Mouse (Mus musculus) intestine, postnatal 0 days (tissue): Measurements from ENCODE around the gene Fcer1g. TPM values are rescaled to one million over a fixed set of nuclear protein-coding genes. Genes with fewer than 3 reads are reported as not detected.

Experiments
- ATAC-seq: fragments of 200-750 bp; cut with Nextera tagmentation; 2 replicates; pipeline ENCODE4 v1.8.0; 2017; ENCODE audit warnings: mild to moderate bottlenecking, moderate TSS enrichment, moderate library complexity
- H3K27ac ChIP-seq: fragments of 300-500 bp; sonication (generic); 2 replicates; pipeline ENCODE4 v1.5.1; 2014; ENCODE audit warnings: mild to moderate bottlenecking, low read depth, low read length, moderate library complexity
- H3K27me3 ChIP-seq: fragments of 300-500 bp; sonication (generic); replicated peaks from 2 replicates; pipeline ENCODE4 v1.6.1; 2014; ENCODE audit warnings: low read length, mixed read lengths; ENCODE audit not compliant: control insufficient read depth, insufficient read depth
- H3K36me3 ChIP-seq: fragments of 300-500 bp; sonication (generic); 2 replicates; pipeline ENCODE4 v1.6.1; 2014; ENCODE audit warnings: mild to moderate bottlenecking, moderate library complexity; ENCODE audit not compliant: control insufficient read depth, insufficient read depth
- H3K4me1 ChIP-seq: fragments of 300-500 bp; sonication (generic); replicated peaks from 2 replicates; pipeline ENCODE4 v1.6.1; 2014; ENCODE audit warnings: antibody characterized with exemption, low read length, mixed read lengths; ENCODE audit not compliant: control insufficient read depth, insufficient read depth
- H3K4me2 ChIP-seq: fragments of 300-500 bp; sonication (generic); replicated peaks from 2 replicates; pipeline ENCODE4 v1.6.1; 2014; ENCODE audit warnings: low read depth, mild to moderate bottlenecking, moderate library complexity
- H3K4me3 ChIP-seq: fragments of 300-500 bp; sonication (generic); 2 replicates; pipeline ENCODE4 v1.5.1; 2014; ENCODE audit warnings: low read depth, low read length
- H3K9ac ChIP-seq: fragments of 300-500 bp; sonication (generic); 2 replicates; pipeline ENCODE4 v1.6.1; 2014; ENCODE audit warnings: mild to moderate bottlenecking, low read depth, low read length
- H3K9me3 ChIP-seq: fragments of 300-500 bp; sonication (generic); 2 replicates; pipeline ENCODE4 v1.6.1; 2016; ENCODE audit warnings: mixed run types; ENCODE audit not compliant: control insufficient read depth
- CTCF ChIP-seq: sonication (generic); IDR thresholded peaks from 2 replicates; pipeline ENCODE4 v1.5.1; 2016; ENCODE audit warnings: low read depth, mild to moderate bottlenecking, control low read depth, antibody characterized with exemption, moderate library complexity
- WGBS: fragments of 180-500 bp; shearing (Covaris S2); extraction: QIAGEN DNeasy Blood & Tissue Kit; methylation state at CpG from one replicate; pipeline ENCODE4 v1.1.7; 2014; 5-methylcytosine and 5-hydroxymethylcytosine counted together
- polyA plus RNA-seq: library from polyadenylated mRNA; unstranded; fragments of >200 nt; fragmentation: Nextera tagmentation; extraction: Ambion mirVana; gene quantifications from 2 replicates; pipeline ENCODE4 v1.2.1, GENCODE M21; 2015

Fcer1g gene
- polyA plus RNA-seq, 1 experiment from 2014 or later = 47.7 TPM

- Histone ChIP-seq H3K27me3 (no peaks in the 10 kb centered on the region), H3K27ac (no peak overlapping the region), H3K36me3 (peaks cover 66% of the 10 kb centered on the region), H3K4me3 (no peak overlapping the region), H3K4me2 (no peak overlapping the region), H3K9ac (no peak overlapping the region), H3K9me3 (no peaks in the 10 kb centered on the region), H3K4me1 (0 out of 2 replicates have a peak, but pooled peaks cover 4% of the 10 kb centered on the region)
- TF ChIP-seq CTCF = no peak
- no peak for ATAC-seq
- 86% methylated on average over 11 of the region's 11 CpGs for WGBS
Observed at GRCm38 (mm10) chr1:171275144-171275734, 41.1 kb upstream of the Fcer1g start.

- Histone ChIP-seq H3K4me2 (no peak overlapping the region), H3K27me3 (no peaks in the 10 kb centered on the region), H3K27ac (no peak overlapping the region), H3K9me3 (no peaks in the 10 kb centered on the region), H3K4me3 (no peak overlapping the region), H3K4me1 (0 out of 2 replicates have a peak, but pooled peaks cover 4% of the 10 kb centered on the region), H3K36me3 (peaks cover 66% of the 10 kb centered on the region), H3K9ac (no peak overlapping the region)
- TF ChIP-seq CTCF = no peak
- ATAC-seq = no peak
- WGBS = 92% methylated on average over 12 of the region's 12 CpGs
Observed at GRCm38 (mm10) chr1:171274171-171274570, 40.0 kb upstream of the Fcer1g start.

- H3K4me1 ChIP-seq = 0 out of 2 replicates have a peak, but pooled peaks cover 4% of the 10 kb centered on the region
- H3K27me3 ChIP-seq = no peaks in the 10 kb centered on the region
- no peak overlapping the region for H3K9ac ChIP-seq
- no peak for TF ChIP-seq CTCF
- no peak overlapping the region for H3K4me2 ChIP-seq
- ATAC-seq = no peak
- peaks cover 47% of the 10 kb centered on the region for H3K36me3 ChIP-seq
- WGBS = 91% methylated on average over 3 of the region's 3 CpGs
- no peak overlapping the region for H3K27ac ChIP-seq
- H3K4me3 ChIP-seq = no peak overlapping the region
- H3K9me3 ChIP-seq = no peaks in the 10 kb centered on the region
Observed at GRCm38 (mm10) chr1:171272086-171272485, 37.9 kb upstream of the Fcer1g start.

- no peak overlapping the region for H3K4me3 ChIP-seq
- TF ChIP-seq CTCF = no peak
- H3K36me3 ChIP-seq = peaks cover 42% of the 10 kb centered on the region
- no peak overlapping the region for H3K9ac ChIP-seq
- no peak overlapping the region for H3K27ac ChIP-seq
- no peak for ATAC-seq
- H3K4me2 ChIP-seq = peak overlapping the region; percentile 97; the same call in 1 of the 2 replicates
- H3K27me3 ChIP-seq = no peaks in the 10 kb centered on the region
- H3K4me1 ChIP-seq = 0 out of 2 replicates have a peak, but pooled peaks cover 4% of the 10 kb centered on the region
- H3K9me3 ChIP-seq = no peaks in the 10 kb centered on the region
- WGBS = 72% methylated on average over 10 of the region's 10 CpGs
Observed at GRCm38 (mm10) chr1:171271622-171272021, 37.5 kb upstream of the Fcer1g start.

DNA sequence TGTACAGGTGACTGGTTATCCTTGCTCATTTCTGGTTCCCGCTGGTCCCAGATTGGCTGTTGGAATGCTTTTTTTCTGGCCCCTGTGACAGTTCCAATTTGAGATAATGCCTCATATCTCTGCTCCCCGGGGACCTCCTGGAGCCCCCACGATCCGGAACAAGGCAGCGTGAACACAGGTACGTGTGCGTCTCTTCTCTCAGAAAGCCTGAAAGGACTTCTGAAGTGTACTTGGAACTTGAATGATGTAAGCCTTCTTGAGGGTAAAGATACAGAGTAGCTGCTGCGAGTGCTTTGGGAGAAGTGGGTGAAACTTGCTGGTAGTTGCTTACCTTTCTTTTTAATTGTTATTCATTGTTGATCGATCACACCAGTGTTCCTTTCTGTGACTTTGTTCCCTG lies 37.0 kb upstream of the Fcer1g start:
- no peaks in the 10 kb centered on the region for H3K9me3 ChIP-seq
- 35% methylated on average over 9 of the region's 9 CpGs for WGBS
- no peak for ATAC-seq
- peak overlapping the region; percentile 97 for H3K4me2 ChIP-seq
- 0 out of 2 replicates have a peak, but pooled peaks cover 4% of the 10 kb centered on the region for H3K4me1 ChIP-seq
- peaks cover 38% of the 10 kb centered on the region for H3K36me3 ChIP-seq
- H3K4me3 ChIP-seq = peak overlapping the region; percentile 93
- no peaks in the 10 kb centered on the region for H3K27me3 ChIP-seq
- H3K9ac ChIP-seq = no peak overlapping the region
- TF ChIP-seq CTCF = no peak
- no peak overlapping the region for H3K27ac ChIP-seq

- Histone ChIP-seq H3K9ac (peak overlapping the region; percentile 70), H3K9me3 (no peaks in the 10 kb centered on the region), H3K36me3 (peaks cover 32% of the 10 kb centered on the region), H3K27ac (peak overlapping the region; percentile 74), H3K4me3 (peak overlapping the region; percentile 93), H3K4me2 (peak overlapping the region; percentile 97), H3K27me3 (no peaks in the 10 kb centered on the region), H3K4me1 (0 out of 2 replicates have a peak, but pooled peaks cover 4% of the 10 kb centered on the region)
- no peak for TF ChIP-seq CTCF
- under 1% methylated on average over 19 of the region's 19 CpGs for WGBS
- peak; percentile 70 for ATAC-seq
Observed at GRCm38 (mm10) chr1:171270573-171270900, 36.4 kb upstream of the Fcer1g start.
